Mouse (Mus musculus) stomach, embryonic 14.5 days (tissue): ENCODE measurements around the gene Mtor. TPM values are rescaled to one million over a fixed set of nuclear protein-coding genes. Genes with fewer than 3 reads are reported as not detected.

ENCODE experiments used
- ATAC-seq: fragments of 200-750 bp; cut with Nextera tagmentation; 2 replicates; pipeline ENCODE4 v1.8.0; 2017; ENCODE audit warnings: low read depth, moderate TSS enrichment; ENCODE audit not compliant: insufficient number of reproducible peaks, insufficient read depth, low FRiP score
- H3K27ac ChIP-seq: fragments of 300-500 bp; sonication (generic); 2 replicates; pipeline ENCODE4 v1.5.1; 2014; ENCODE audit warnings: mild to moderate bottlenecking, low read length, moderate library complexity, mixed read lengths
- H3K27me3 ChIP-seq: fragments of 300-500 bp; sonication (generic); 2 replicates; pipeline ENCODE4 v1.6.1; 2014; ENCODE audit warnings: low read length, control low read depth, mixed read lengths; ENCODE audit not compliant: control insufficient read depth, insufficient read depth
- H3K36me3 ChIP-seq: fragments of 300-500 bp; sonication (generic); 2 replicates; pipeline ENCODE4 v1.6.1; 2014; ENCODE audit warnings: mild to moderate bottlenecking, control low read depth, low read length, moderate library complexity, mixed read lengths; ENCODE audit not compliant: control insufficient read depth, insufficient read depth
- H3K4me1 ChIP-seq: fragments of 300-500 bp; sonication (generic); 2 replicates; pipeline ENCODE4 v1.6.1; 2014; ENCODE audit warnings: low read length, control low read depth, mixed read lengths; ENCODE audit not compliant: control insufficient read depth, insufficient read depth
- H3K4me2 ChIP-seq: fragments of 300-500 bp; sonication (generic); replicated peaks from 2 replicates; pipeline ENCODE4 v1.6.1; 2014; ENCODE audit warnings: low read depth, low read length, control low read depth
- H3K4me3 ChIP-seq: fragments of 300-500 bp; sonication (generic); 2 replicates; pipeline ENCODE4 v1.5.1; 2014; ENCODE audit warnings: low read depth, low read length, control low read depth
- H3K9ac ChIP-seq: fragments of 300-500 bp; sonication (generic); replicated peaks from 2 replicates; pipeline ENCODE4 v1.6.1; 2014; ENCODE audit warnings: low read depth, mild to moderate bottlenecking, control low read depth, low read length, moderate library complexity, mixed read lengths
- H3K9me3 ChIP-seq: fragments of 300-500 bp; sonication (generic); 2 replicates; pipeline ENCODE4 v1.6.1; 2016; ENCODE audit warnings: low read depth, low read length, control low read depth; ENCODE audit not compliant: control insufficient read depth
- WGBS: fragments of 180-500 bp; shearing (Covaris S2); extraction: QIAGEN DNeasy Blood & Tissue Kit; methylation state at CpG from one replicate; pipeline ENCODE4 v1.1.7; 2014; 5-methylcytosine and 5-hydroxymethylcytosine counted together
- polyA plus RNA-seq: library from polyadenylated mRNA; unstranded; fragments of >200 nt; fragmentation: Nextera tagmentation; extraction: Ambion mirVana; gene quantifications from 2 replicates; pipeline ENCODE4 v1.2.1, GENCODE M21; 2014

The Mtor gene
- polyA plus RNA-seq, result 22.8 and 24.4 TPM in 2 replicates

DNA sequence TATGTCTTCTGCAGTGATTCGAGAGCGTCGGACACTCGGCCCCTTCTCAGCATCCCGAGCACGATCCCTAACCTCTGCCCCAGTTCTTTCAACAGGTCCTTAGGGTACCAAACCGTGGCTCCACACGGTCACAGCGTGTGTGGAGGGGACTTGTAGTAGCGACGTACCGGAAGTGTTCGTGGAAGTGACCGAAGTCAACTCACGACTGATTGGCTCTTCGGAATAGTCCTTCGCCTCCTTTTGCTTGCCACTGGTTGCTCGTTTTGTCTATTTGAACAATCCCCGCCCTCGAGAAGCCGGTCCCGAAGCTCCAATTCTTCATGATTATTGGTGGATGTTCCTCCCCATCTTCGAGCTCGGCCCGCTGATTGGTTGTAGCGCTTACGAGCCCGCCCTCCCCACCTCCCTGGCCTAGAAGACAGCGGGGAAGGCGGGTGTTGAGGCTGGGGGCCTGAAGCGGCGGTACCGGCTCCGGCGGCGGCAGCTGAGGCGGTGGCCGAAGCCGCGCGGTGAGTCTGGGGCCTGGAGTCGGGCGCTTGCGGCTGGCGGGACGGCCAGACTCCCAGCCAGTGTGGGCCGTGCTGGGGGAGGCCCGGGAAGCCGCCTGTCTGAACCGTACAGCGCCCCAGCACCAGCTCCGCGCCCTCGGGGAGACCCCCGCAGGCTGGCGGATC lies at the start of gene Mtor:
TSS of gene Mtor (plus strand) at position 433 of the 674 bp plus-strand sequence.
- Histone ChIP-seq H3K4me2 (peak within 1 kb of the TSS; percentile 76), H3K27me3 (no peaks in the 10 kb centered on the region), H3K27ac (no peak within 1 kb of the TSS), H3K4me1 (peaks cover 13% of the 10 kb centered on the region), H3K36me3 (peaks cover 6% of the 10 kb centered on the region), H3K9ac (peak within 1 kb of the TSS; percentile 74), H3K4me3 (peak within 1 kb of the TSS; percentile 89), H3K9me3 (no peaks in the 10 kb centered on the region)
- peak; percentile 94 for ATAC-seq
- WGBS, result under 1% methylated on average over 56 of the region's 56 CpGs

- ATAC-seq, result no peak
- Histone ChIP-seq H3K4me3 (no peak overlapping the region), H3K27ac (no peak overlapping the region), H3K4me1 (peaks cover 4% of the 10 kb centered on the region; the same call in 1 of the 2 replicates), H3K9ac (no peak overlapping the region), H3K9me3 (no peaks in the 10 kb centered on the region), H3K36me3 (no peaks in the 10 kb centered on the region), H3K27me3 (peaks cover 13% of the 10 kb centered on the region), H3K4me2 (no peak overlapping the region)
- WGBS, result 66% methylated on average over 9 of the region's 9 CpGs
Measured at GRCm38 (mm10) chr4:148399437-148400094, 48.8 kb upstream of the Mtor start.

GRCm38 (mm10) chr4:148403402-148403801 lies 45.0 kb upstream of the Mtor start:
- no peak overlapping the region for H3K27ac ChIP-seq
- no peaks in the 10 kb centered on the region for H3K9me3 ChIP-seq
- no peaks in the 10 kb centered on the region for H3K36me3 ChIP-seq
- peaks cover 8% of the 10 kb centered on the region for H3K4me1 ChIP-seq
- no peak overlapping the region for H3K4me2 ChIP-seq
- no peak overlapping the region for H3K9ac ChIP-seq
- H3K4me3 ChIP-seq, result no peak overlapping the region
- no peak for ATAC-seq
- H3K27me3 ChIP-seq, result peaks cover 16% of the 10 kb centered on the region
- 16% methylated on average over 12 of the region's 12 CpGs for WGBS

- Histone ChIP-seq H3K9ac (no peak overlapping the region), H3K27ac (no peak overlapping the region), H3K4me2 (peak overlapping the region; percentile 20; the same call in 1 of the 2 replicates), H3K4me1 (peaks cover 8% of the 10 kb centered on the region), H3K4me3 (no peak overlapping the region), H3K9me3 (no peaks in the 10 kb centered on the region), H3K36me3 (no peaks in the 10 kb centered on the region), H3K27me3 (peaks cover 16% of the 10 kb centered on the region)
- ATAC-seq, result no peak
- WGBS, result 5% methylated on average over 11 of the region's 11 CpGs
Measured at GRCm38 (mm10) chr4:148404748-148405147, 43.7 kb upstream of the Mtor start.

DNA sequence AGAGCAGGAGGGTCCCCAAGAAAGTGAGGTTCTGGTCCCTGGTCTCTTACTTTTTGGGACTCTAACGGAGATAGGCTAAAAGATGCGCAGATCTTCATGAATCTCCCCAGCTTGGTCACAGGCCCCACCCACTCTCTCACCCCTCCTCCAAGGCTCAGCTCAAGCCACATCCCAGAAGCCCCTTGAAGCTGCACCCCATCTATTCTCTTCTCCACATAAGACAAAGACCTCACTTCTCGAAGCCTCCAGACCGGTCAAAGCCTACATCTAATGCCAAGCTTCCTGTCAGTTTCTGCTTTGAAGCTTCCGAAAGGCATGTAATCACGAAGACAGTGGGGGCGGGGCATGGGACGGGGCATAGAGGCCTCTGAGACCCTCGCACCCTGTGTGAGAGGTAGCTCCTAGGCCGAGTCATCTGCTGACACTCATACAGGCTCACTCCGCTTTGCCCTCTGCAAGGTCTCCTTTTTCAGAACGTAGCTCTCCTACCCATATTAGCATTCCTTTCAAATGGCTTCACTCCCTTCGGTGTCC lies 43.1 kb upstream of the Mtor start:
- 10% methylated on average over 13 of the region's 13 CpGs for WGBS
- Histone ChIP-seq H3K9ac (no peak overlapping the region), H3K4me3 (no peak overlapping the region), H3K27ac (no peak overlapping the region), H3K9me3 (no peaks in the 10 kb centered on the region), H3K27me3 (peaks cover 16% of the 10 kb centered on the region), H3K4me2 (0 out of 2 replicates have a peak overlapping the region, but pooled peaks have one; percentile 20), H3K4me1 (peaks cover 8% of the 10 kb centered on the region), H3K36me3 (no peaks in the 10 kb centered on the region)
- no peak for ATAC-seq

- Histone ChIP-seq H3K27ac (no peak overlapping the region), H3K4me2 (no peak overlapping the region), H3K36me3 (no peaks in the 10 kb centered on the region), H3K4me3 (no peak overlapping the region), H3K27me3 (peaks cover 10% of the 10 kb centered on the region), H3K9ac (no peak overlapping the region), H3K9me3 (no peaks in the 10 kb centered on the region), H3K4me1 (peaks cover 8% of the 10 kb centered on the region)
- WGBS, result 67% methylated on average over 10 of the region's 10 CpGs
- no peak for ATAC-seq
Measured at GRCm38 (mm10) chr4:148408256-148408975, 40.0 kb upstream of the Mtor start.

GRCm38 (mm10) chr4:148415575-148415974 lies 32.8 kb upstream of the Mtor start:
- no peaks in the 10 kb centered on the region for H3K9me3 ChIP-seq
- H3K9ac ChIP-seq, result no peak overlapping the region
- H3K4me1 ChIP-seq, result no peaks in the 10 kb centered on the region
- H3K27me3 ChIP-seq, result peaks cover 6% of the 10 kb centered on the region; the same call in 1 of the 2 replicates
- WGBS, result 9% methylated on average over 16 of the region's 16 CpGs
- no peak overlapping the region for H3K4me2 ChIP-seq
- ATAC-seq, result no peak
- no peak overlapping the region for H3K27ac ChIP-seq
- no peak overlapping the region for H3K4me3 ChIP-seq
- H3K36me3 ChIP-seq, result no peaks in the 10 kb centered on the region

GRCm38 (mm10) chr4:148417074-148417526 lies 31.3 kb upstream of the Mtor start:
- peaks cover 6% of the 10 kb centered on the region; the same call in 1 of the 2 replicates for H3K27me3 ChIP-seq
- no peak overlapping the region for H3K4me2 ChIP-seq
- ATAC-seq, result peak; percentile 62; the same call in 1 of the 2 replicates
- no peak overlapping the region for H3K9ac ChIP-seq
- no peak overlapping the region for H3K4me3 ChIP-seq
- H3K27ac ChIP-seq, result no peak overlapping the region
- H3K36me3 ChIP-seq, result no peaks in the 10 kb centered on the region
- no peaks in the 10 kb centered on the region for H3K9me3 ChIP-seq
- WGBS, result 49% methylated on average over 11 of the region's 11 CpGs
- H3K4me1 ChIP-seq, result no peaks in the 10 kb centered on the region
